Mouse (Mus musculus): ENCODE data around the gene Ttll10. TPM values are rescaled to one million over a fixed set of nuclear protein-coding genes. Genes with fewer than 3 reads are reported as not detected.

Ttll10 gene
- not detected in 2 replicates for polyA plus RNA-seq (2015; fragmentation: Nextera tagmentation; extraction: Ambion mirVana)

DNA sequence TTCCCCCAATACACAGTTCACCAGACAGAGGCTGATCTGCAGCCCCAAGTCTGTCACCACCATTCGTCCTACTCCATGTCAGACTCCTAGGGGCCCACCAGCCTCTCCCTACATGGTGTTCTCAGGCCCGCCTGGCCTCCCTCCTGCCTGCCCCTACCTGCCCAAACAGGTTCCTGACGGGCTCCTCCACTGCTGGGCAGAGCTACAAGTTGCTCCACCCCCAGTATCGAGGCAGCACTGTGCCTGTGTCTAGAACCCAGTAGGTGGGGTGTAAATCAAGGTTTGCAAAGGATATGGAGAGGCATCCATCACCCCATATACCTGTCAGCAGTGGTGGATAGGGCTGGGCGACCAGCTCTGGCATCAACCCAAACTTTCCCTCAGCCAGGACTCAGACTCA is at the start of gene Ttll10:
Gene Ttll10, minus strand, starts transcription at position 154 of the 400 bp plus-strand sequence.
- H3K4me3 ChIP-seq = no peak within 1 kb of the TSS

DNA sequence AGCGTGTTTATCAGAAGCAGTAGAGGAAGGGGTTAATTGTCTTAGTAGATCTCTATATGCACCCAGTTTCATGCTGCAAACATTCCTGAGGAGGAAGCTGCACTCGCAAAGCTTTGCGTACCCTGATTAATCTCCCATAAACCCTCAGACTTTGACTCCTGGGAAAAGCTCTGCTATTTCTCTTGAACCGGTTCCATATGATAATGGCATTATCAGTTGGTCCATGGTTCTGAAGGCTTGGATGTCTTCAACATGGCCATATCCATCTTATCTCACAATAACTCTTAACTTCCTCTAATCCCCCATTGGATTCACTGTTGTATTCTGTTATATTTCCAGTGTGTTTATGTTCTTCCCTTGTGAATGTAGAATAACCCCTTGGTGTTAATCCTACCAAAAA is 44.1 kb upstream of the Ttll10 start:
- Histone ChIP-seq H3K4me1 (replicated peaks) (no peaks in the 10 kb centered on the region), H3K36me3 (no peaks in the 10 kb centered on the region), H3K9me3 (no peaks in the 10 kb centered on the region), H3K4me3 (no peak overlapping the region), H3K4me2 (no peak overlapping the region), H3K27ac (replicated peaks) (no peak overlapping the region), H3K9ac (no peak overlapping the region), H3K27me3 (no peaks in the 10 kb centered on the region; the same call in 1 of the 2 replicates)
- 91% methylated on average over 4 of the region's 4 CpGs for WGBS
- ATAC-seq (ENCODE audit: low read depth) = no peak

More for the DNA sequence above, at the start of gene Ttll10:
- Histone ChIP-seq H3K27ac (replicated peaks) (no peak within 1 kb of the TSS), H3K4me1 (replicated peaks) (peaks cover 8% of the 10 kb centered on the region), H3K4me2 (no peak within 1 kb of the TSS), H3K9ac (no peak within 1 kb of the TSS), H3K27me3 (no peaks in the 10 kb centered on the region), H3K36me3 (no peaks in the 10 kb centered on the region), H3K9me3 (no peaks in the 10 kb centered on the region)
- ATAC-seq (ENCODE audit: low read depth) = no peak
- WGBS = 32% methylated on average over 5 of the region's 5 CpGs

DNA sequence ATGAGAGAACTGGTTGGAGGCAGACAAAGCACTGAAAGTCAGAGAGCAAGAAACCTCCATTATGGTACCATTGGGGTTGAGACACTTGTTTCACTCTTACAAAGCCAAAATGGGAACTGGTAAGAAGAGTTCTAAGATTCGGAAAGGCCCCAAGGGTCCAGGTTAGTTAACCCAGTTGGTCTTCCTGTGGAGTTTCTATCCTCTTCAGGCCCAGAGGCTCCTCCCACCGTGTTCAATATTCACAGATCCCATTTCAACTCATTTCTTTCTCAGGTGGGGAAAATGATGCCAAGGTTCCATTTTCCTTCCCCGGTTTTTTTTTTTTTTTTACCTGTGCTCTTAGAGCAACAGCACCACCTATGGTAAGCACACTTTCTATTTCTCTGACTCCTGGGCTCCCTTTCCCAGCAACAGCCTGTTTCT is 42.3 kb upstream of the Ttll10 start:
- no peaks in the 10 kb centered on the region for H3K9me3 ChIP-seq
- no peaks in the 10 kb centered on the region; the same call in 1 of the 2 replicates for H3K27me3 ChIP-seq
- WGBS = 44% methylated on average over 3 of the region's 3 CpGs
- H3K4me2 ChIP-seq = no peak overlapping the region
- ATAC-seq (ENCODE audit: low read depth) = no peak
- H3K9ac ChIP-seq = no peak overlapping the region
- no peak overlapping the region for H3K27ac ChIP-seq (replicated peaks)
- H3K4me3 ChIP-seq = no peak overlapping the region
- no peaks in the 10 kb centered on the region for H3K4me1 ChIP-seq (replicated peaks)
- no peaks in the 10 kb centered on the region for H3K36me3 ChIP-seq

DNA sequence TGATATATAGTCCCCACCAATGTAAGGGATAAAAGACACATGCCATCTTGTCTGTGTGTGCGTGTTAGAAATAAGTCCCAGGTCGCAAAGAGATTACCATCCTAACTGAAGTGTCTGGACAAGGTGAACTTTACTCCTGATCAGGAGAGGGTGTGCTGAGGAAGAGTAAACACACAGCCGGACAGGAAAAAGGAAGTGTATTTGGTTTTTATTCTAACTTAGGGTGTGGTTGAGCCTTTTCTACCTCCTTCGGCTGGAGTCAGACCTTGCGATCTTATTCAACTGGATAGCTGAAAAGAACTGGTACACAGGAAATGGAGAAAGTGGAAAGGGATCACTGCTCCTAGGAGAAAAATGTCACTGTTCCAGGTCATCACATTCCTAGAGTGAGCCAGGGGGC is 41.3 kb upstream of the Ttll10 start:
- WGBS = 90% methylated on average over 5 of the region's 5 CpGs
- H3K4me1 ChIP-seq (replicated peaks) = no peaks in the 10 kb centered on the region
- no peak overlapping the region for H3K27ac ChIP-seq (replicated peaks)

DNA sequence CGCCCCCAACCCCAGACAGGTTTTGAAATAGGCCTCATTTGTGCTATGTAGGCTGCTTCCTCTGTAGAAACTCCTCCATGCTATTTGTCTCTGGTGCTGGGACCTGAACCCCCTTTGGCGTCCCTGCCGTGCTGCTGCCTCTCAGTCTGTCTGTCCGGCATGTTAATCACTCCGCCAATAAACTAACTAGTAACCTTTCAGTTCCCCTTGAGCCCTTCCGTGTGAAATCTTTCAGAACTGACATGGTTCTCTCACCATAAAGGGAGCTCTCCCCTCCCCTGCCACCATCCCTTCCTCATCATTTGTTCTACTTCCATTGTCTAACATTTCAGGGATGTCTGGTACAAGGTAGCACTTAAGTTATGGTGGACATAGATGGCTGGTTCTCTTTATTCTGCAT is 40.2 kb upstream of the Ttll10 start:
- no peak overlapping the region for H3K4me3 ChIP-seq
- 72% methylated on average over 6 of the region's 6 CpGs for WGBS
- H3K36me3 ChIP-seq = no peaks in the 10 kb centered on the region
- H3K27me3 ChIP-seq = no peaks in the 10 kb centered on the region; the same call in 1 of the 2 replicates
- ATAC-seq (ENCODE audit: low read depth) = no peak
- H3K4me1 ChIP-seq (replicated peaks) = no peaks in the 10 kb centered on the region
- H3K9me3 ChIP-seq = no peaks in the 10 kb centered on the region
- no peak overlapping the region for H3K9ac ChIP-seq
- no peak overlapping the region for H3K4me2 ChIP-seq
- H3K27ac ChIP-seq (replicated peaks) = no peak overlapping the region

More for the DNA sequence above, 41.3 kb upstream of the Ttll10 start:
- no peaks in the 10 kb centered on the region; the same call in 1 of the 2 replicates for H3K27me3 ChIP-seq
- no peak overlapping the region for H3K4me3 ChIP-seq
- no peak for ATAC-seq (ENCODE audit: low read depth)
- H3K4me2 ChIP-seq = no peak overlapping the region
- H3K9me3 ChIP-seq = no peaks in the 10 kb centered on the region
- H3K36me3 ChIP-seq = no peaks in the 10 kb centered on the region
- H3K9ac ChIP-seq = no peak overlapping the region

DNA sequence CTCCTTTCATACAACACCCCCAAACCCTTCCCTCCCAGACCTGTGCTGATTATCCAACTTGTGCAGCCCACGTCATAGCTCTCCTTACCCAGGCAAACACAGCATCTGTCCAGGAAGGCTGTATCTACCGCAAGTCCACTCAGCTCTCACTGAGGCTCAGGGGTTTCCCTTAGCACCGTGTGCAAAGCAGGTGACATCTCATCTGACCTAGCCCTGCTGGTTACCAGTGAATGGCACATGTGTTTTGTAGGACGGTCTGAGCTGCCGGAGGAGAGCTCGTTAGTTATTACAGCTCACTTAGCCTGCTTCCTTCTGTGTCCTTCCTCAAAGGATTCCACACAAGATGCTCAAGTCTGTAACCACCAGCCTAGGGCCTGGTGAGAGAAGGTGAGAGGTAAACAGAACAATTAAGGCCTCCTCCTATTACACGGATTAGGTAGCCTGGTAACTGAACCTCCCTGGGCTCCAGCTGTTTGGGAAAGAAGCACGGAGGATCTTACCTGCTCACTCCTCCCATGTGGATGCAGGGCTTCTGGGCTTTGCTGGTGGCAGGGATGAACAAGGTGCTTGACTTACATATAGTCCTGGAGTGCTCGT is 38.7 kb upstream of the Ttll10 start:
- Histone ChIP-seq H3K4me2 (no peak overlapping the region), H3K4me3 (no peak overlapping the region), H3K27ac (replicated peaks) (no peak overlapping the region), H3K27me3 (no peaks in the 10 kb centered on the region; the same call in 1 of the 2 replicates), H3K36me3 (no peaks in the 10 kb centered on the region), H3K9ac (no peak overlapping the region), H3K9me3 (no peaks in the 10 kb centered on the region), H3K4me1 (replicated peaks) (no peaks in the 10 kb centered on the region)
- WGBS = 75% methylated on average over 9 of the region's 9 CpGs
- no peak for ATAC-seq (ENCODE audit: low read depth)

DNA sequence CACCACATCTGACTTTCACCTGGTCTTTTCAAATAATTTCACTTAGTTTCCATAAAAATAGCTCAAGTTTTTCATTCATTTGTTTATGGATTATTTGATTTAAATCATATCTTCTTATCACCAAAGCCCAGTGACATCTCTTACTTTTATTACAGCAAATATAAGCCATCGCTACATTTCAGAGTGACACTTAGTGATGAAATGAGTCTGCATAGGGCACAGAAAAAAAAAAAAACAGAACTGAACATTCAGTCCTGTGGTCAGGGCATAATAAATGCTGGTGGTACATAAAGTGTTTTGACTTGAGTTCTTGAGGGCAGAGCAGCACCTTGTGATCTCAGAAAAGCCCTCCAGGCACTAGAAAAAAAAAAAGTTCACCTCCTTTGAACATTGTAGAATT is 37.0 kb upstream of the Ttll10 start:
- Histone ChIP-seq H3K36me3 (no peaks in the 10 kb centered on the region), H3K9me3 (no peaks in the 10 kb centered on the region), H3K9ac (no peak overlapping the region), H3K4me1 (replicated peaks) (no peaks in the 10 kb centered on the region), H3K27ac (replicated peaks) (no peak overlapping the region), H3K4me3 (no peak overlapping the region), H3K27me3 (no peaks in the 10 kb centered on the region; the same call in 1 of the 2 replicates), H3K4me2 (no peak overlapping the region)
- no peak for ATAC-seq (ENCODE audit: low read depth)
- WGBS = 94% methylated on average over 1 of the region's 1 CpGs

DNA sequence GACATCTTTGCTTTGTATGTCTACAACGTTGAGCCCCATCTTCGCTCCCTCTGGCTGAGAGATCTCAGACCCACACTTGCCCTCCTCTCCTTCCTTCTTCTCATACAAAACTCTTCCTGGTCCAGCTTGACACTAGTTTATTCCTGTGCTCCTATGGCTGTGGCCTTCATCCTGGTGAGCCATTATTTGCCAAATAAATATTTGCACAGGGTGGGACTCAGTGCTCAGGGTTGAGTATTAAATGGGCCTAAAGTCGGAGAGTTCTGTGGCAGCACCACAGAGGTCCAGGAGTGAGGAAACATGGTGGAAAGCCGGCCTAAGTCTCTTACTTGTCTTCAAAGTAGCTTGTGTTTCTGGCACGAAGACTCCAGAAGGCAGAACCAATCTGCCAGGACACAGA is 34.5 kb upstream of the Ttll10 start:
- Histone ChIP-seq H3K9me3 (no peaks in the 10 kb centered on the region), H3K27me3 (no peaks in the 10 kb centered on the region; the same call in 1 of the 2 replicates), H3K4me1 (replicated peaks) (no peaks in the 10 kb centered on the region), H3K9ac (no peak overlapping the region), H3K36me3 (no peaks in the 10 kb centered on the region), H3K4me3 (no peak overlapping the region), H3K4me2 (no peak overlapping the region), H3K27ac (replicated peaks) (no peak overlapping the region)
- 87% methylated on average over 5 of the region's 5 CpGs for WGBS
- no peak for ATAC-seq (ENCODE audit: low read depth)

DNA sequence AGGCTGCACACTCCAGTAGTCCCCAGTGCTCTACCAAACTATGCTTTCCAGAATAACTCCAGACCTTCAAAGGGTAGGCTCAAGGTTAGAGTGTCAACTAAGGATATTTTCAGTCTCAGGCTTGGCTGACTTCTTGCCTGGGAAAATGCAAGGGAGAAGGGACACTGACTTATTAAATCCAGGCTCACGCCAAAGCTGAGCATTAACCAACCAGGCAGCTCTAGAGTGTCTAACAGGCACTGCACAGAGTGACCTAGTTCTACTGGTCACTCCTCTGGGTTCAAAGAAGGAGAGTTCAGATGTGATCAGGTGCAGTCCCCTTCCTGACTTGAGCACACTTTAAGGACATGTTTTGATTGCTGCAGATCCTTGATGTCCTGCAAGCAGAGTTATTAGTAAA is 33.6 kb upstream of the Ttll10 start:
- Histone ChIP-seq H3K4me3 (no peak overlapping the region), H3K4me1 (replicated peaks) (no peaks in the 10 kb centered on the region), H3K9ac (no peak overlapping the region), H3K27me3 (no peaks in the 10 kb centered on the region), H3K27ac (replicated peaks) (no peak overlapping the region), H3K9me3 (no peaks in the 10 kb centered on the region), H3K36me3 (no peaks in the 10 kb centered on the region), H3K4me2 (no peak overlapping the region)
- no peak for ATAC-seq (ENCODE audit: low read depth)
- WGBS = 81% methylated on average over 1 of the region's 1 CpGs

DNA sequence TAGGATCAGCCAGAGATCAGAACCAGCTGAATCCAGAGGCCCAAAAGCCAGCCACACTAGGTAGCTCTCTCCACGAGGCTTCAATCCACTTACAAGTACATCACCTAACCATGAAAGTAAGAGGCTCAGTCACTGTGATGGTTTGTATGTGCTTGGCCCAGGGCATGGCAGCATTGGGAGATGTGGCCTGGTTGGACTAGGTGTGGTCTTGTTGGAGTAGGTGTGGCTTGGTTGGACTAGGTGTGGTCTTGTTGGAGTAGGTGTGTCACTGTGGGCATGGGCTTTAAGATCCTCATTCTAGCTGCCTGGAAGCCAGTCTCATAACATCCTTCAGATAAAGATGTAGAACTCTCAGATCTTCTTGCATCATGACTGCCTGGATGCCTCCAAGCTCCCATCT is 32.0 kb upstream of the Ttll10 start:
- WGBS = 75% methylated on average over 1 of the region's 1 CpGs
- H3K27me3 ChIP-seq = no peaks in the 10 kb centered on the region
- no peak overlapping the region for H3K27ac ChIP-seq (replicated peaks)
- H3K4me3 ChIP-seq = no peak overlapping the region
- H3K9me3 ChIP-seq = no peaks in the 10 kb centered on the region
- no peaks in the 10 kb centered on the region for H3K36me3 ChIP-seq
- no peak overlapping the region for H3K4me2 ChIP-seq
- H3K9ac ChIP-seq = no peak overlapping the region
- ATAC-seq (ENCODE audit: low read depth) = no peak
- H3K4me1 ChIP-seq (replicated peaks) = no peaks in the 10 kb centered on the region

DNA sequence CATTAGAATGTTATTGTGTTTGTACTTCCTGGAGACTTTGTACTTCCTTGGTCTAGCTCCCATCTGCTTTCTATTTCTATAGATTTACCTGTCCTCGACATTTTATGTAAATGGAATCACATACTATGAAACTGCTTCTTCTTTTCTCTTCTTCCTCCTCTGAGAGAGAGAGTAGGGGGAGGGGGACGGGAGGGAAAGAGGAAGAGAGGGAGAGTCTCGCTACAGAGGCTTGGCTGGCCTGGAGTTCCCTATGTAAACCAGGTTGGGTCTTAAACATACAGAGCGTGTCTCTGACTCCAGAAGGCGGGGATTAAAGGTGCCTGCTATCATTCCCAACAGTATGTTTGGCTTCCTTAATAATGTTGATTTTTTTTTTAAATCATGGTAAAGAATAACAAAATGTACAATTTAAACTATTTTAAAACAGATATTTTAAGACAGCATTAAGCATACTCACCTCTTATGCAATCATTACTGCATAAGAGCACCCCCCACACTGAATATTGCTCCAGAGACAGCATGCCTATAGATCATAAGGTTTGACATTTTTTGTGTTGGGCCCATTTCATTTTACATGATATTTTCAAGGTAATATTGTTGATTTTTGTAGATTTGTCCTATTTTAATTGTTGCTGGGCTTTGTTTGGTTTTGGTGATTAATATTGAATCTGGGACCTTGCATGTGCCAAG is 28.3 kb upstream of the Ttll10 start:
- ATAC-seq (ENCODE audit: low read depth) = no peak
- no peak overlapping the region for H3K4me3 ChIP-seq
- H3K9me3 ChIP-seq = no peaks in the 10 kb centered on the region
- H3K4me1 ChIP-seq (replicated peaks) = no peaks in the 10 kb centered on the region
- no peaks in the 10 kb centered on the region for H3K36me3 ChIP-seq
- WGBS = 40% methylated on average over 5 of the region's 5 CpGs
- H3K9ac ChIP-seq = no peak overlapping the region
- H3K4me2 ChIP-seq = no peak overlapping the region
- no peak overlapping the region for H3K27ac ChIP-seq (replicated peaks)
- no peaks in the 10 kb centered on the region for H3K27me3 ChIP-seq

DNA sequence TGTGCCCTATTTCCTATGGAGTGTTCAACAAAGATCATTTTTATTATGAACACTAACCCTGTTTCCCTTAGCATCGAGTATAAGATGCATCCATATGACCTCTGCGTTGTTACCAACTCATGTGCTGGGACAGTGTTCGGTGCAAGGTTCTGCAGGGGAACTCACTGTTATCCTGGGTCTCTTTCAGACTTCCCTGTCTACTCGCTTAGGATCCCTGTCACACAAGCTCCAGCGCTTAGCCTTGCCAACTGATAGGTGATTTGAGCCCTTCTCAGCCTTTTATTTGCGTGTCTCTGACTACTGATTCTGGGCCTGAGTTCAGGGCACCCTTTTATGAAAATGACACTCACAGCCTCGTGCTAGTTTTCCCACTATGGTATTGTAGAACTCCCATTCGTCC is 26.0 kb upstream of the Ttll10 start:
- no peak overlapping the region for H3K4me3 ChIP-seq
- ATAC-seq (ENCODE audit: low read depth) = no peak
- WGBS = 85% methylated on average over 8 of the region's 8 CpGs
- no peaks in the 10 kb centered on the region for H3K27me3 ChIP-seq
- no peaks in the 10 kb centered on the region for H3K36me3 ChIP-seq
- no peak overlapping the region for H3K4me2 ChIP-seq
- no peak overlapping the region for H3K27ac ChIP-seq (replicated peaks)
- no peak overlapping the region for H3K9ac ChIP-seq
- H3K9me3 ChIP-seq = no peaks in the 10 kb centered on the region
- no peaks in the 10 kb centered on the region for H3K4me1 ChIP-seq (replicated peaks)
